Mouse (Mus musculus): ENCODE measurements around the gene Pacsin3.

DNA sequence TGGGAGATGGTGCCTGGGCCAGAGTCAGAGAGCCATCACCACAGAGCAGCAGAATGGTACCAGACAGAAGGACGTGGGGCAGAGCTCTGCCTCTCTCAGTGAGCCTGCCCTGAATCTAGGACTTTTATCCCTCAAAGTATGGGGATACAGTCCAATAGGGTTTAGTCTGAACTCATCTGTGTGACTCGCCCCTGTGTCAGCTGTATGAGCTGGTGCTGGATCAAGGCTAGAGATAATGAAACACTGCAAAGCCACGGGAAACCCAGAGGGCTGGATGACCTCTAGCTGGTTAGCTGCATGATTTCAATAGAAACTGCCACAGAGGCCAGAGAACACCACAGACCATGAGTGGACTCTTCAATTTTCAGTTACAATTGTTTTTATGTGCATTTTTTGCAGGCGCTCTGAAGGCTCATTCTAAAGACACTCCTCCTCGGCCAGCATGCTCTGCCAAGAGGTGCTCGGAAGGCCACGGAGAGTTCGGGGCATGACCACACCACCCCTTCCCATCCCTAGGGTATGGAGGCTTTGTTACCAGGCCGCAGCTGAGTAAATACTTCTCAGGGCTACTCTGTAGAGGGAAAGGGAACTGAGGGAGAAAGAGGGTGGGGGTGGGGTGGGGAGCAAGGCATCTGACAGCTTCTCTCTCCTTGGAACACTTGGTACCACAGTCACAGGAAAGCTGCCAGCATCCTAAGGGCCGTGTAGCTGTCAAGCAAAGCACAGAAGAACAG is 57.0 kb downstream of the Pacsin3 start:
- TF ChIP-seq CTCF (IDR thresholded peaks at IDR 0.05; ENCODE audit: control insufficient read depth, insufficient read depth, insufficient replicate concordance, low read depth, low read length) = no peak
- TF ChIP-seq POLR2A (IDR thresholded peaks at IDR 0.05; ENCODE audit: control insufficient read depth, low read depth, low read length) = no peak
